Mouse (Mus musculus) layer of hippocampus, adult 2 months (tissue): ENCODE results near the gene Chst1. TPM values are rescaled to one million over a fixed set of nuclear protein-coding genes. Genes with fewer than 3 reads are reported as not detected.

ENCODE experiments used
- DNase-seq, 2 experiments: peaks; one replicate each; pipeline ENCODE4 v3.0.0; 2022; ENCODE audit warnings: low spot score in 2 of 2
- H3K27ac ChIP-seq: fragments of 200-600 bp; 2 replicates; pipeline ENCODE4 v1.8.1; 2022
- H3K4me3 ChIP-seq: fragments of 200-600 bp; 2 replicates; pipeline ENCODE4 v1.8.1; 2022; ENCODE audit warnings: mild to moderate bottlenecking
- CTCF ChIP-seq: fragments of 200-600 bp; conservative IDR thresholded peaks from 2 replicates; pipeline ENCODE4 v1.8.1; 2022; ENCODE audit warnings: antibody characterized with exemption, mild to moderate bottlenecking, moderate library complexity
- total RNA-seq, 2 experiments: library from RNA; stranded (reverse); gene quantifications; 2 replicates each; pipeline ENCODE4 v1.2.3; 2021

Gene Chst1
- total RNA-seq, 2 experiments from 2014 or later: 295 to 314 TPM

DNA sequence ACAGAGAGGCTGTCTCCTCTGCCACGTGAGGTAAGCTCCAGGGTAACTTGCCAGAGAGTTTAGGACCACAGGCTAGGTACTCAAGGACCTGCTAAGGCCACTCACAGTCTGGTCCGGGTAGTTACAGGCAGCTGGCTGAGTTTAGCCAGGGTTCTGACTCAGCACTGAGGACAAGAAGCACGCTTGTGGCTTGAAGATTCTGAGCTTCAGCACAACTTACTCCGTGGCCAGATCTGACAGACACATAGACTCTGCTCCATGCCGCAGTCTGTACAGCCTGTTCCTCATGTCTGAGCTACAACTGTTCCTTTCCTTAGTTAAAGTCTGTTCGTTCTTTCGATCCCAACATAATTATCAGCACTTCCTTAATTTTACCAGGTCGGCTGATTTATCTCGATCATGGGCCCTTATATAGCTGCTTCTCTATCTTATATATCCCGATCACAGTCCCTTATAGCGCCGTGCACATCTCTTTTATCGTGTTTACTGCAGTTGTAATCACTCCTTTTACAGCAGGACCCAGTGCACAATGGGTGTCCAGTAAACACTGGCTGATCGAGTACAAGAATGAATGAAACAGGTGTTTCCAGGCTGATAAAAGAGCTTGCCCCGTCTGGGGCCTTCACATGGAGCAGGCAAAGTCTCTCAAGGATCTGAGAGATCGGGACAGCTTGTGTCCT lies 17.7 kb downstream of the Chst1 start:
- no peak for TF ChIP-seq CTCF
- DNase-seq: no peak
- Histone ChIP-seq H3K4me3 (no peak overlapping the region), H3K27ac (peak overlapping the region; percentile 76)

DNA sequence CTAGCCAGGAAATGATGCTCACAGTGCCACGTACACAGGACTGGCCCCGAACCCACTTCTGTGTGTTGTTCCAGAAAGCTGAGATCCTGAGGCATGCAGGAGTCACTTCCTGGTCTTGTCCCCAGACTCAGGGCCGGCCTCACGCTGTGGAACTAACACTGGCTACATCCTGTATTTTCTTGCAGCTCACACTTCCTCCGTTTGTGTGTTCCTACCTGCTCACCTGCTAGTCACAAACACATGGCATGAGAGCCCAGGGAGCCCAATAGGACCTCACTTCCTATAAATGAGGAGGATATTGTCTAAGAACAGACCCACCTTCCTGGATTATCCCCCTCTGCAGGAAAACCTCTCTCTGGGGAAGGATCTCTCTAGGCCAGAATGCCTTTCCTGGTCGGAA lies 18.5 kb downstream of the Chst1 start:
- no peak for TF ChIP-seq CTCF
- Histone ChIP-seq H3K4me3 (no peak overlapping the region), H3K27ac (peak overlapping the region; percentile 76)
- no peak for DNase-seq

DNA sequence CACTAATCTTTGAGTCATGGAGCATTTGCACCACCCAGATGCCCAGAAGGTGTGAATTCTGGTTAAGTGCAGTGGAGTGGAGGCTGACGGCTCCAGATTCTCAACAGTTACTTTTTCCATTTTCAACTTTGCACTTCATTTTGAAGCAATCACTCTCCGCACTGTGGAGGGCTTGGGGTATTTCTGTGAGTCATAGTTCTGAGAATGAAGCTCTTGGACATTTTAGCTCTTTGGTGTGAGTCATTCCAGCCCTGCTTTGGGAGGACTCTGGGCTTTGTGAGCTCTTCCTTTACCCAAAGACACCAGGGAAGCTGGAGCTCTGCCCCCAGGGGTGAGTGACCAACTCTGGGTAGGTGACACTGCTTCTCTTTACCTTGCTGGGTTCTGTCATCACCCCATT lies 28.1 kb downstream of the Chst1 start:
- DNase-seq: no peak
- Histone ChIP-seq H3K27ac (no peak overlapping the region), H3K4me3 (no peak overlapping the region)
- no peak for TF ChIP-seq CTCF

DNA sequence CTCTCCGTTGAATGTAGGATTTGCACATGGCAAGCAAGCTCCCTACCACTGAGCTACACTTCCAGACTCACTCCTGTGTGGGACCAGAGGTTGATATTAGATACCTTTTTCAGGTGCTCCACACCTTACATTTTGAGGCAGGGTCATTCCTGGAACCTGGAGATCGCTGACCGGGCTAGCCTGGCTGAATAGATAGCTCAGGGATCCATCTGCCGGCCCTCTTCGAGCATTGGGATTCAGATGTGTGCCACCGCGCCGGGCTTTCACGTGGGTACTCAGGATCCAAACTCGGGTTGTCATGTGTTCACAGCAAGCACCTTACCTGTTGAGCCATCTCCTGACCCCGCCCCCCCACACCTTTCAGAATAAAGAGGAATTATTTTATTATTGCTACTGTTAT lies 31.3 kb downstream of the Chst1 start:
- H3K27ac ChIP-seq: no peak overlapping the region
- DNase-seq: no peak
- H3K4me3 ChIP-seq: no peak overlapping the region
- TF ChIP-seq CTCF: no peak

DNA sequence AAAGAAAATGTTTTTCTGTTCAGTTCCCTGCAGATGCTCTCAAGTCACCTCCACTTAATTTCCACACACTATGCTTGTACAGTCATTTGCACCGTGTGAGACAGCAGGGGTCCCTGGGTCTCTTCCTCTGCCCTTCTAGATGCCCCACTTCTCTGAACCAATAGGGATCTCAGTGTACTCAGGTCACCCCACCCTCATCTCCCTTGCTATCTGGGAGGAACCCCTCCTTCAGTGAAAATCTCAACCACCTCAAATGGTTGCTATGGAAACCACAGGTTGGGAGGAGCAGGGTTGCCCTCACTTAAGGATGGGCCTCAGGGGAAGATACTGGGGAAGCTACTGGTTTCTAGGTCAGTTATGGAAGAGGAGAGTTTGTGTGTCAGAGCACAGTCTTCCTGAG lies 32.5 kb downstream of the Chst1 start:
- Histone ChIP-seq H3K4me3 (no peak overlapping the region), H3K27ac (no peak overlapping the region)
- TF ChIP-seq CTCF: no peak
- DNase-seq: no peak

GRCm38 (mm10) chr2:92640555-92640954 lies 41.0 kb downstream of the Chst1 start:
- no peak overlapping the region for H3K4me3 ChIP-seq
- no peak for DNase-seq
- H3K27ac ChIP-seq: no peak overlapping the region
- TF ChIP-seq CTCF: no peak

DNA sequence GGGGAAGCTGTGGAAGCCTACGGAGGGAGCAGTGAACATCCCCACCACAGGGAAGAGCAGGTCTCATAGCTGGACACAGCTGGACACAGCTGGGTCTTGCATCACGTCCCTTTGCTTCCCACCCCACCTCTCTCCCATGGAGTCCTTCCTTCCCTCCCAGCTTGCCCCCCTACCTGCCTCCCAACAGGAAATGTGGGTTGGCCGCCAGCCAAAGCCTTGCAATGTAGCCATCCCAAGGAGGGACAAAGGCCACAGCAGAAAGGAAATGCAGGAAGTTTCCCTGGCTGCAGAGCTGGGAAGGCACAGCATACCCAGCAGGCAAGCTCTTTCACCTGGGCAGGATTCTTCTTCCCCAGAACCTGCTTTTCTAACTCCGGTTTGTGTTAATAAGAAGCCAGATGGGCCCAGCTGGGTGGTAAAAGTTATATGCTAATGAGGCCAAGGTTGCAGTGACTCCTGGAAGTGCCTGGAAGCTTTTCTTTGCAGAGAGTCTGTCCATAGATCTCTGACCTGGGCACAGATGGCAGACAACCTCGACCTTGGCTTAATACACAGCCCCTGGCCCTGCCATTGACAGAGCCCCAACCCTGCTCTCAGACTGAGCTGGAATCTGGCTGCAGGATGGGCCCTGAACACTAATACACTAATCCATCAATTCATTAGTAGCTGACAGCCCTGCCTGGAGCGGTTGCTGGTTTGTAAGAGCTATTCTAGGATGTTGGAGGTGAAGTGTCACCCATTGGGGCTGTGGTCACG lies 46.0 kb downstream of the Chst1 start:
- Histone ChIP-seq H3K27ac (no peak overlapping the region), H3K4me3 (no peak overlapping the region)
- DNase-seq: no peak
- TF ChIP-seq CTCF: no peak

DNA sequence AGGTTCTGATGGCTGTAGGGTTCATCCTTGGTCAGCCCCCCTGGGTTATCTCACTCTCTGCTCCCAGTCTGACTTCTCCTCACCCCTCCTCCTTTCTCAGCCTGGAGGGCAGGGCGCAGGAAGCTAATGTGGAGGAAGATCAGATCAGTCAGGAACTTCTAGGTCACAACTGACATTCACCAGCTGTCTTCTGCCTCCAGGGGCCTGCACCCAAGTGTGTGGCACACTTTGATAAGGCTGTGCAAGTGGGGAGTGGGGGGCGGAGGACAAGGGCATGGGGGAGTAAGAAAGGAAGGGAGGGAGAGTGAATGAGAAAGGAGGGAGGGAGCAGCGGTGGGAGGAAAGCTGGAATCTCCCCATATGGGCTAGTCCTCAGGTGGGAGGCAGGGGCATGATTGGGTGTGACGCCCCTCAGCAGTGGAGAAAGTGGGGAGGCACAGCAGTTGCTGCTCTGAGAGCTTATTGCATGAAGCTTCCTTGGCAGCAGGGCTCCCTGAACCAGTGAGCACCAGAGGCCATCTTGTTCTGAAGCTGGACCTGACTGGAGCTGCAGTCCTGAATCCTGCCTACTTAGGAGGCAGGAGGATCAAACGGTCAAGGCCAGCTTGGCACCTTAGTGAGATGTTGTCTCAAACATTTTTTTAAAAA lies 49.8 kb downstream of the Chst1 start:
- no peak overlapping the region for H3K4me3 ChIP-seq
- no peak for DNase-seq
- no peak overlapping the region for H3K27ac ChIP-seq
- TF ChIP-seq CTCF: no peak

- DNase-seq: no peak
- no peak for TF ChIP-seq CTCF
- Histone ChIP-seq H3K27ac (no peak overlapping the region), H3K4me3 (no peak overlapping the region)
Measured at GRCm38 (mm10) chr2:92650428-92650827, 50.9 kb downstream of the Chst1 start.

- DNase-seq: no peak
- no peak for TF ChIP-seq CTCF
Measured at GRCm38 (mm10) chr2:92651294-92651816, 51.8 kb downstream of the Chst1 start.

GRCm38 (mm10) chr2:92657189-92657588 lies 57.7 kb downstream of the Chst1 start:
- TF ChIP-seq CTCF: no peak
- no peak for DNase-seq
- H3K27ac ChIP-seq: no peak overlapping the region
- H3K4me3 ChIP-seq: no peak overlapping the region

More at GRCm38 (mm10) chr2:92651294-92651816, 51.8 kb downstream of the Chst1 start:
- Histone ChIP-seq H3K4me3 (no peak overlapping the region), H3K27ac (no peak overlapping the region)

DNA sequence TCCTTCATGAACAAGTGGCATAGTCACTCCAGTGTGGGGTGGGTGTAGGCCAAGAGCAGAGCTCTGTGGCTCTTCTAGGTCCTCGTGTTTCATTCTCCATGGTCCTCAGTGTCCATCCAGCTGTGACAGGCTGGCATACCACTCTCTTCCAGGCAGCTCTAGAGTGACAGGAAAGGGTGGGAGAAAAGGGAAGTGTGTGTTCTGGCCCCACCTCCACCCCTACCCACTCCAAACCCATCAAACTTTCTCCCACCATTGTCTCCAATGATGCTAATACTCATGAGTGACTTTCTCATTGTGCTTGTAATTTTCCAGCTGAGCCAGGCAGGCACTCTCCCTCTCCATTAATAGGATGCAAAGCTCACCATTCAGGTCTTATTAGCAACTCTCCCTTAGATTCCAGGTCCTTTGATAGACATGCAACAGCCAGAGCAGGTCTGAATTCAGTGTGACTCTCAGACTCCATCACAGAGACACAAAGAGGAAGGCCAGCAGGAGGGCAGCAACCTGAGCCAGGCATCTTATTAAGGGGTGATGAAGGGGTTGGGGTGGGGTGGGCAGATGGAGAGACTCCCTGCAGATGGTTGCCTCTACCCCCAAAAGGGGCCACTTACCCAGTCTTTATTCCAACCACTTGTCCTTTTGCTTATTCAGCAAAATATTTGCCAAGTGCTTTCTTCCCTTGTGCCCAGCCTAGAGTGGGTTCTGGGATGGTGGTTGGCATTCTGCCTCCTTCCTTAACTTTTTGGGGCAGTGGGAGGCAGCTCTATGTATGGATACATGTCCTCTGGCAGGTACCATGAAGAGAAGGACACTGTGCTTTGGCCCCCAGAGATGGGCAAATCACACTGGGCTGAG lies 59.0 kb downstream of the Chst1 start:
- no peak for DNase-seq
- no peak overlapping the region for H3K27ac ChIP-seq
- no peak overlapping the region for H3K4me3 ChIP-seq
- no peak for TF ChIP-seq CTCF
